In genomic region chr10:60379419-60379957, GRCm38 (mm10) we compare ENCODE assay signal across 16 mouse cellular contexts. TPM values are rescaled to one million over a fixed set of nuclear protein-coding genes. Genes with fewer than 3 reads are reported as not detected.
DNase-seq lines count a peak whose midpoint lies in the region; ATAC-seq lines count a peak whose summit lies in the region.
"Had no signal": no experiment of that assay in that cellular context is flagged by ENCODE, and none has a peak within 500 bp of the region (broad histone marks: within the 10 kb centered on the region; RNA-seq: fewer than 3 reads in every experiment).

No protein-coding gene starts in this region.

- no peaks in the 10 kb centered on the region for H3K27me3 ChIP-seq in heart, embryonic 16.5 days (ENCODE audit: control insufficient read depth, insufficient read depth, low read length)
- H3K27me3 ChIP-seq in heart, embryonic 11.5 days (ENCODE audit: control insufficient read depth, insufficient read depth, low read length) = no peaks in the 10 kb centered on the region
- no peaks in the 10 kb centered on the region for H3K27me3 ChIP-seq in limb, embryonic 10.5 days (ENCODE audit: low read depth, poor library complexity, severe bottlenecking)
- H3K27me3 ChIP-seq: hindbrain, embryonic 15.5 days; liver, embryonic 13.5 days; neural tube, embryonic 12.5 days; Patski had no signal

- H3K9me3 ChIP-seq in heart, embryonic 16.5 days (replicated peaks; ENCODE audit: control insufficient read depth, low read length) = no peaks in the 10 kb centered on the region
- no peaks in the 10 kb centered on the region for H3K9me3 ChIP-seq in heart, embryonic 11.5 days (replicated peaks; ENCODE audit: control insufficient read depth, low read length)
- no peaks in the 10 kb centered on the region for H3K9me3 ChIP-seq in limb, embryonic 10.5 days (replicated peaks)
- H3K9me3 ChIP-seq: hindbrain, embryonic 15.5 days; liver, embryonic 13.5 days; neural tube, embryonic 12.5 days had no signal

- no peak overlapping the region for H3K4me3 ChIP-seq in heart, embryonic 16.5 days (ENCODE audit: low read length)
- H3K4me3 ChIP-seq in heart, embryonic 11.5 days (ENCODE audit: low read depth, low read length) = no peak overlapping the region
- H3K4me3 ChIP-seq in limb, embryonic 10.5 days = no peak overlapping the region
- H3K4me3 ChIP-seq: hindbrain, embryonic 15.5 days; liver, embryonic 13.5 days; neural tube, embryonic 12.5 days had no signal

- DNase-seq in 3134 (ENCODE audit: extremely low read depth, insufficient read length, low spot score) (peak; percentile 53), NIH3T3 (ENCODE audit: low read depth) (peak; percentile 91)
- no peak for DNase-seq in limb, embryonic 10.5 days (ENCODE audit: low spot score)
- no peak for DNase-seq in retina, embryonic 14.5 days (ENCODE audit: low spot score)
- no peak for DNase-seq in retina, postnatal 1 day
- DNase-seq: cerebellum, adult 9-11 months; embryo, embryonic 11 days; heart, adult 18-20 months; kidney, adult 2 months; liver, embryonic 13.5 days had no signal

- H3K4me1 ChIP-seq in heart, embryonic 16.5 days (ENCODE audit: control insufficient read depth, insufficient read depth, low read length) = peaks cover 4% of the 10 kb centered on the region; the same call in 1 of the 2 replicates
- H3K4me1 ChIP-seq in heart, embryonic 11.5 days (ENCODE audit: control insufficient read depth, insufficient read depth, low read length) = no peaks in the 10 kb centered on the region; the same call in 1 of the 2 replicates
- H3K4me1 ChIP-seq in limb, embryonic 10.5 days = peaks cover 30% of the 10 kb centered on the region
- H3K4me1 ChIP-seq: hindbrain, embryonic 15.5 days; liver, embryonic 13.5 days; neural tube, embryonic 12.5 days had no signal

- H3K4me2 ChIP-seq in heart, embryonic 16.5 days (ENCODE audit: low read depth, low read length) = no peak overlapping the region
- H3K4me2 ChIP-seq in heart, embryonic 11.5 days = no peak overlapping the region
- H3K4me2 ChIP-seq: hindbrain, embryonic 15.5 days; liver, embryonic 13.5 days; neural tube, embryonic 12.5 days had no signal

- WGBS in heart, embryonic 16.5 days = 65% methylated on average over 9 of the region's 9 CpGs
- WGBS in heart, embryonic 11.5 days (ENCODE audit: insufficient replicate concordance) = 66% methylated on average over 9 of the region's 9 CpGs
- WGBS in limb, embryonic 10.5 days = 78% methylated on average over 9 of the region's 9 CpGs

- no peaks in the 10 kb centered on the region for H3K36me3 ChIP-seq in heart, embryonic 16.5 days (ENCODE audit: control insufficient read depth, insufficient read depth)
- H3K36me3 ChIP-seq in heart, embryonic 11.5 days (ENCODE audit: control insufficient read depth, insufficient read depth, low read length) = no peaks in the 10 kb centered on the region
- H3K36me3 ChIP-seq in limb, embryonic 10.5 days = no peaks in the 10 kb centered on the region
- H3K36me3 ChIP-seq: hindbrain, embryonic 15.5 days; liver, embryonic 13.5 days; neural tube, embryonic 12.5 days had no signal

- H3K9ac ChIP-seq in heart, embryonic 16.5 days (ENCODE audit: low read length) = no peak overlapping the region
- H3K9ac ChIP-seq in heart, embryonic 11.5 days (ENCODE audit: low read depth, low read length) = no peak overlapping the region
- H3K9ac ChIP-seq: hindbrain, embryonic 15.5 days; liver, embryonic 13.5 days; neural tube, embryonic 12.5 days had no signal

- H3K27ac ChIP-seq in heart, embryonic 16.5 days (ENCODE audit: low read length) = peak overlapping the region; percentile 23; the same call in 1 of the 2 replicates
- no peak overlapping the region for H3K27ac ChIP-seq in heart, embryonic 11.5 days (ENCODE audit: low read depth, low read length)
- H3K27ac ChIP-seq in limb, embryonic 10.5 days = peak overlapping the region; percentile 26
- H3K27ac ChIP-seq: hindbrain, embryonic 15.5 days; liver, embryonic 13.5 days; neural tube, embryonic 12.5 days had no signal

- ATAC-seq in heart, embryonic 16.5 days (replicated peaks; ENCODE audit: extremely low read depth, insufficient read depth, low FRiP score) = no peak
- ATAC-seq in heart, embryonic 11.5 days (replicated peaks; ENCODE audit: insufficient number of reproducible peaks, low FRiP score, low TSS enrichment) = no peak
- ATAC-seq: midbrain, embryonic 16.5 days; Patski had no signal

RNA-seq across cellular contexts. Expression of gene Gm17455, which starts 20.0 kb away (rescaled TPM):
- polyA plus RNA-seq in heart, embryonic 16.5 days (2015; fragmentation: Nextera tagmentation; extraction: Ambion mirVana) = 0.24 and 0.28 TPM in 2 replicates
- 0.66 and 1.6 TPM in 2 replicates for polyA plus RNA-seq in heart, embryonic 11.5 days (2014; fragmentation: Nextera tagmentation; extraction: Ambion mirVana)
- polyA plus RNA-seq in limb, embryonic 10.5 days (2016; fragmentation: Nextera tagmentation; extraction: Ambion mirVana) = 0.53 and 0.65 TPM in 2 replicates
- polyA plus RNA-seq: kidney, adult 2 months; liver, embryonic 13.5 days; Patski had no signal

RNA-seq across cellular contexts. Expression of gene Vsir, which starts 32.8 kb away (rescaled TPM):
- polyA plus RNA-seq in heart, embryonic 16.5 days (2015; fragmentation: Nextera tagmentation; extraction: Ambion mirVana) = 3.3 and 4.0 TPM in 2 replicates
- 1.2 and 1.9 TPM in 2 replicates for polyA plus RNA-seq in heart, embryonic 11.5 days (2014; fragmentation: Nextera tagmentation; extraction: Ambion mirVana)
- 1.1 and 2.0 TPM in 2 replicates for polyA plus RNA-seq in limb, embryonic 10.5 days (2016; fragmentation: Nextera tagmentation; extraction: Ambion mirVana)

Comparison
In these comparisons a context has a peak if more than half of its experiments do, and no peak if none do; other contexts are left out.
1. DNase-seq: peak in 3134 (single experiment) and NIH3T3 (single experiment); none in limb, embryonic 10.5 days (single experiment), retina, embryonic 14.5 days (single experiment) and retina, postnatal 1 day (single experiment).